In the genomic region with DNA sequence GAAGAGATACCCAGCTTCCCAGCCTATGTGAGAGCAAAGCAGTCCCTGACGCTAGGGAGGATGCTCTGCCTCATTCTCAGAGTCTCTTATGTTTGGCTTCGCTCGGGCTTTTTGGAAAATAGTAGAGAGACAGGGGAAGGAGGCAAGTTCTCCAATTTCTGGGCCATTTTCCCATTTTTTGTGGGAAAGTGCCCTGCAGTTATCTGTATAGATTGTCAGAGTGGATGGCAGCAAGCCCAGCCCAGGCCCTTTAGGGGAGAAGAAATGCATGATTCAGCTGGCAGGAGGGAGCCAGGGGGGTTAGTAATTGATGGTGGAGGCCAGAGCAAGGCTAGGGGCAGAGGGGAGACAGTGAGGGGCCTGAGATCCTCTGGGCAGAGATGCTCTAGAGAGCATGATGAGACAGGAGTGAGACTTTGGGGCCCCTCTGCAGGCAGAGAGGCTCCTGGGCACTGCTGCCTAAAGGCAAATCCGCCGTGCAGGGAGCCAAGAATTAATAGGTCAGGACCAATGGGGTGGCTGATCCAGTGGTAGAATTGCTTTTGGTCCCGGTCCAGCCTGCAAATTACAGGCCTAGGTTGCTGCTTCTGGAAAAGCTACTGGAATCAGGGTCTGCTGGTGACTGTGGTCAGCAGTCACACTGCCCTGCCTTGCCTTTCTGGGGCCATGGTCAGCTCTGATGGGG, we compare ENCODE assay signal across 12 mouse cellular contexts. TPM values are rescaled to one million over a fixed set of nuclear protein-coding genes. Genes with fewer than 3 reads are reported as not detected.
DNase-seq lines count a peak whose midpoint lies in the region; ATAC-seq and TF ChIP-seq lines count a peak whose summit lies in the region.
"Had no signal": no experiment of that assay in that cellular context is flagged by ENCODE, and none has a peak within 500 bp of the region (broad histone marks: within the 10 kb centered on the region; RNA-seq: fewer than 3 reads in every experiment).

No protein-coding gene starts in this region.

- H3K4me1 ChIP-seq in lung, embryonic 14.5 days (ENCODE audit: insufficient read depth) = 0 out of 2 replicates have a peak, but pooled peaks cover 3% of the 10 kb centered on the region
- peaks cover 13% of the 10 kb centered on the region; the same call in 1 of the 2 replicates for H3K4me1 ChIP-seq in hindbrain, postnatal 0 days (ENCODE audit: insufficient read depth, low read length)
- H3K4me1 ChIP-seq: liver, embryonic 12.5 days had no signal

- DNase-seq in adrenal gland, postnatal 25 days = peak; percentile 37
- no peak for DNase-seq in adrenal gland, adult 8-10 months
- peak; percentile 57 for DNase-seq in lung, embryonic 14.5 days
- no peak for DNase-seq in lung, postnatal 36 days
- DNase-seq in NIH3T3 (ENCODE audit: low read depth) = peak; percentile 93
- DNase-seq in hindbrain, postnatal 0 days (ENCODE audit: low spot score) = peak; percentile 65
- no peak for DNase-seq in thymus, postnatal 36 days
- DNase-seq: B cell, adult 2 months; kidney, adult 8-10 months had no signal

- no peaks in the 10 kb centered on the region for H3K36me3 ChIP-seq in lung, embryonic 14.5 days (ENCODE audit: insufficient read depth)
- no peaks in the 10 kb centered on the region for H3K36me3 ChIP-seq in hindbrain, postnatal 0 days (ENCODE audit: insufficient read depth, low read length)
- H3K36me3 ChIP-seq: liver, embryonic 12.5 days had no signal

- H3K27ac ChIP-seq in lung, embryonic 14.5 days (ENCODE audit: low read depth) = 0 out of 2 replicates have a peak overlapping the region, but pooled peaks have one; percentile 16
- H3K27ac ChIP-seq in hindbrain, postnatal 0 days = no peak overlapping the region
- H3K27ac ChIP-seq: liver, embryonic 12.5 days had no signal

- 60% methylated on average over 6 of the region's 6 CpGs for WGBS in lung, embryonic 14.5 days
- 39% methylated on average over 6 of the region's 6 CpGs for WGBS in hindbrain, postnatal 0 days

- no peak overlapping the region for H3K9ac ChIP-seq in lung, embryonic 14.5 days
- no peak overlapping the region for H3K9ac ChIP-seq in hindbrain, postnatal 0 days (replicated peaks; ENCODE audit: low read length)
- H3K9ac ChIP-seq: liver, embryonic 12.5 days had no signal

- no peak overlapping the region for H3K4me3 ChIP-seq in lung, embryonic 14.5 days (ENCODE audit: low read depth, low read length)
- no peak overlapping the region for H3K4me3 ChIP-seq in hindbrain, postnatal 0 days (ENCODE audit: low read length)
- H3K4me3 ChIP-seq: liver, embryonic 12.5 days had no signal

- ATAC-seq in lung, embryonic 14.5 days (ENCODE audit: insufficient read depth) = no peak
- peak; percentile 45; the same call in 1 of the 2 replicates for ATAC-seq in hindbrain, postnatal 0 days
- no peak for ATAC-seq in erythroblast, adult 5-6 weeks (replicated peaks; ENCODE audit: low FRiP score, poor library complexity, severe bottlenecking)
- ATAC-seq: liver, embryonic 12.5 days had no signal

- no peaks in the 10 kb centered on the region for H3K27me3 ChIP-seq in lung, embryonic 14.5 days (ENCODE audit: insufficient read depth, low read length)
- no peaks in the 10 kb centered on the region for H3K27me3 ChIP-seq in hindbrain, postnatal 0 days (ENCODE audit: insufficient read depth, low read length)
- H3K27me3 ChIP-seq: liver, embryonic 12.5 days had no signal

- no peaks in the 10 kb centered on the region for H3K9me3 ChIP-seq in lung, embryonic 14.5 days (ENCODE audit: low read depth, low read length)
- no peaks in the 10 kb centered on the region for H3K9me3 ChIP-seq in hindbrain, postnatal 0 days (ENCODE audit: low read length)
- H3K9me3 ChIP-seq: liver, embryonic 12.5 days had no signal

- TF ChIP-seq CTCF in lung, embryonic 14.5 days (IDR thresholded peaks at IDR 0.05; ENCODE audit: low read depth) = no peak
- no peak for TF ChIP-seq CTCF in hindbrain, postnatal 0 days (IDR thresholded peaks at IDR 0.05; ENCODE audit: low read depth)

- H3K4me2 ChIP-seq in lung, embryonic 14.5 days = no peak overlapping the region
- H3K4me2 ChIP-seq in hindbrain, postnatal 0 days (ENCODE audit: low read depth, low read length) = no peak overlapping the region
- H3K4me2 ChIP-seq: liver, embryonic 12.5 days had no signal

RNA-seq across cellular contexts. Expression of a gene that starts 31.8 kb away (rescaled TPM):
- total RNA-seq in adrenal gland, postnatal 25 days (2021) = 1.1 and 1.5 TPM in 2 replicates
- 1 to 10 TPM; 2.1 to 3.3 (median 2.3) TPM for total RNA-seq in adrenal gland, adult 8-10 months (2022)
- 0.49 and 0.51 TPM in 2 replicates for polyA plus RNA-seq in lung, embryonic 14.5 days (2014; fragmentation: Nextera tagmentation; extraction: Ambion mirVana)
- 1.7 and 2.1 TPM in 2 replicates for total RNA-seq in hindbrain, postnatal 0 days (2014; rRNA removed)
- 0.47 and 0.50 TPM in 2 replicates for polyA plus RNA-seq in hindbrain, postnatal 0 days (2015; fragmentation: Nextera tagmentation; extraction: Ambion mirVana)
- total RNA-seq in erythroblast, adult 5-6 weeks (2015; ENCODE audit: low replicate concordance) = not detected in 2 replicates
- total RNA-seq in erythroblast, adult 5-6 weeks (2017; ENCODE audit: low replicate concordance) = not detected in 2 replicates
- total RNA-seq: megakaryocyte, adult 5-6 weeks had no signal

Comparison
In these comparisons a context has a peak if more than half of its experiments do, and no peak if none do; other contexts are left out.
1. DNase-seq: peak in adrenal gland, postnatal 25 days (single experiment), lung, embryonic 14.5 days (single experiment), NIH3T3 (single experiment) and hindbrain, postnatal 0 days (single experiment); none in adrenal gland, adult 8-10 months (single experiment), lung, postnatal 36 days (single experiment) and thymus, postnatal 36 days (0 of 2).